Mouse (Mus musculus) brain, embryonic 14.5 days (tissue): ENCODE results near the gene Arsb.

Experiments used
- CTCF ChIP-seq: fragments of 200-500 bp; IDR thresholded peaks from 2 replicates; pipeline ENCODE4 v1.5.1; 2012; ENCODE audit warnings: inconsistent platforms, mild to moderate bottlenecking, moderate library complexity, borderline replicate concordance; ENCODE audit not compliant: insufficient read depth, insufficient read length; ENCODE audit errors: extremely low read depth
- POLR2A ChIP-seq: fragments of 200-500 bp; IDR thresholded peaks from 2 replicates; pipeline ENCODE4 v1.6.1; 2012; ENCODE audit warnings: mild to moderate bottlenecking, inconsistent platforms, borderline replicate concordance; ENCODE audit not compliant: poor library complexity, insufficient read depth, insufficient read length, severe bottlenecking; ENCODE audit errors: extremely low read depth

DNA sequence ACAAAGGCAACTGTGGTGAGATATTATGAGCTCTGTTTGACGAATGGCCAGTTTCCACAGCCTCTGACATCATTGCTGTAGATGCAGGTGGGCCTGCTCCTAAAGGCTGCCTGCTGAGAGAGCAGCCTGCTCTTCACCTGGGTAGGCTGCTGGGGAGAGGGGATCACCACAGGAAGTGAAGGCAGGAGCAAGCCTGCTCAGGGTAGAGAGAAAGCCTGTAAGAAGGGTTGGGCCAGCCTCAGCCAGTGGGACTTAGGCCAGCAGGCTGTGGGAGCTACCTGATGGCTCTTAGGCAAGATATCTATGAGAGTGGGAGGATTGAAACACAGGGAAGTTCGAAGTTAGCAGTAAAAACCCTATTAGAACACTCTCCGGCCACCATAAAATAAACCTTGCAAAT is 117.5 kb downstream of the Arsb start:
- no peak for TF ChIP-seq CTCF
- no peak for TF ChIP-seq POLR2A
